Mouse (Mus musculus) embryonic facial prominence, embryonic 11.5 days (tissue): Measurements from ENCODE around the gene Tcp10b. TPM values are rescaled to one million over a fixed set of nuclear protein-coding genes. Genes with fewer than 3 reads are reported as not detected.
"Not testable (repeated sequence)": the region's sequence is repeated elsewhere in the genome, so short reads cannot be mapped to it uniquely, and the experiment has no call there.

Source experiments
- ATAC-seq: fragments of 200-750 bp; cut with Nextera tagmentation; replicated peaks from 2 replicates; pipeline ENCODE4 v1.8.0; 2017; ENCODE audit warnings: low read depth; ENCODE audit not compliant: insufficient number of reproducible peaks, low FRiP score, low TSS enrichment
- DNase-seq: peaks from one replicate; pipeline ENCODE4 v3.0.0-alpha.2; 2015; ENCODE audit warnings: low spot score
- H3K27ac ChIP-seq: fragments of 300-500 bp; sonication (generic); replicated peaks from 2 replicates; pipeline ENCODE4 v1.5.1; 2014; ENCODE audit warnings: mild to moderate bottlenecking, low read depth, low read length, control low read depth
- H3K27me3 ChIP-seq: fragments of 300-500 bp; sonication (generic); 2 replicates; pipeline ENCODE4 v1.6.1; 2014; ENCODE audit warnings: mild to moderate bottlenecking, low read length, moderate library complexity, mixed read lengths; ENCODE audit not compliant: control insufficient read depth, insufficient read depth
- H3K36me3 ChIP-seq: fragments of 300-500 bp; sonication (generic); replicated peaks from 2 replicates; pipeline ENCODE4 v1.6.1; 2014; ENCODE audit warnings: low read depth, mild to moderate bottlenecking, low read length, moderate library complexity, mixed read lengths; ENCODE audit not compliant: control insufficient read depth, insufficient read depth
- H3K4me1 ChIP-seq: fragments of 300-500 bp; sonication (generic); 2 replicates; pipeline ENCODE4 v1.6.1; 2014; ENCODE audit warnings: low read length, mixed read lengths; ENCODE audit not compliant: control insufficient read depth, insufficient read depth
- H3K4me2 ChIP-seq: fragments of 300-500 bp; sonication (generic); 2 replicates; pipeline ENCODE4 v1.6.1; 2014; ENCODE audit warnings: low read depth, mild to moderate bottlenecking, control low read depth, low read length, moderate library complexity
- H3K4me3 ChIP-seq: fragments of 300-500 bp; sonication (generic); 2 replicates; pipeline ENCODE4 v1.5.1; 2014; ENCODE audit warnings: low read depth, low read length, control low read depth
- H3K9ac ChIP-seq: fragments of 300-500 bp; sonication (generic); replicated peaks from 2 replicates; pipeline ENCODE4 v1.6.1; 2014; ENCODE audit warnings: mild to moderate bottlenecking, control low read depth, low read length
- H3K9me3 ChIP-seq: fragments of 300-500 bp; sonication (generic); replicated peaks from 2 replicates; pipeline ENCODE4 v1.6.1; 2016; ENCODE audit warnings: mild to moderate bottlenecking, low read length, inconsistent platforms, mixed read lengths; ENCODE audit not compliant: control insufficient read depth
- WGBS: fragments of 180-500 bp; shearing (Covaris S2); extraction: QIAGEN DNeasy Blood & Tissue Kit; methylation state at CpG from one replicate; pipeline ENCODE4 v1.1.7; 2014; 5-methylcytosine and 5-hydroxymethylcytosine counted together
- polyA plus RNA-seq: library from polyadenylated mRNA; unstranded; fragments of >200 nt; fragmentation: Nextera tagmentation; extraction: Ambion mirVana; gene quantifications from 2 replicates; pipeline ENCODE4 v1.2.1, GENCODE M21; 2014

The Tcp10b gene
- not detected in 2 replicates for polyA plus RNA-seq

GRCm38 (mm10) chr17:13060804-13061203, at the start of gene Tcp10b:
Gene Tcp10b, plus strand, starts transcription at chr17:13061104.
- not testable (repeated sequence) for DNase-seq, ATAC-seq
- WGBS, result 88% methylated on average over 3 of the region's 4 CpGs

GRCm38 (mm10) chr17:13013316-13013715, 47.6 kb upstream of the Tcp10b start:
- no peaks in the 10 kb centered on the region; the same call in 1 of the 2 replicates for H3K36me3 ChIP-seq
- no peaks in the 10 kb centered on the region for H3K9me3 ChIP-seq
- no peak overlapping the region for H3K4me2 ChIP-seq
- no peak for DNase-seq
- H3K9ac ChIP-seq, result no peak overlapping the region
- WGBS, result 77% methylated on average over 3 of the region's 3 CpGs
- no peak overlapping the region for H3K27ac ChIP-seq
- ATAC-seq, result no peak
- H3K4me1 ChIP-seq, result no peaks in the 10 kb centered on the region
- H3K4me3 ChIP-seq, result no peak overlapping the region
- no peaks in the 10 kb centered on the region for H3K27me3 ChIP-seq

More at GRCm38 (mm10) chr17:13060804-13061203, at the start of gene Tcp10b:
- not testable (repeated sequence) for H3K4me1 ChIP-seq, H3K36me3 ChIP-seq, H3K4me2 ChIP-seq, H3K9ac ChIP-seq, H3K4me3 ChIP-seq, H3K27ac ChIP-seq, H3K9me3 ChIP-seq, H3K27me3 ChIP-seq

GRCm38 (mm10) chr17:13036627-13037192, 24.2 kb upstream of the Tcp10b start:
- H3K9me3 ChIP-seq, H3K36me3 ChIP-seq, H3K4me2 ChIP-seq, ATAC-seq, H3K4me3 ChIP-seq, H3K27ac ChIP-seq, H3K4me1 ChIP-seq, H3K27me3 ChIP-seq, H3K9ac ChIP-seq, DNase-seq: not testable (repeated sequence)
- 100% methylated on average over 3 of the region's 12 CpGs for WGBS

GRCm38 (mm10) chr17:13043846-13044673, 16.8 kb upstream of the Tcp10b start:
- DNase-seq (peak; percentile 66), ATAC-seq (peak; percentile 80)
- not testable (repeated sequence) for H3K9ac ChIP-seq, H3K27me3 ChIP-seq, H3K27ac ChIP-seq, H3K4me2 ChIP-seq, H3K4me1 ChIP-seq, H3K36me3 ChIP-seq, H3K4me3 ChIP-seq, H3K9me3 ChIP-seq
- WGBS, result 13% methylated on average over 4 of the region's 4 CpGs

GRCm38 (mm10) chr17:13052124-13052813, 8.6 kb upstream of the Tcp10b start, which contains the start of gene Gpr31b:
Gene Gpr31b, minus strand, starts transcription at chr17:13052296.
- H3K9ac ChIP-seq, H3K4me3 ChIP-seq, H3K4me2 ChIP-seq, H3K4me1 ChIP-seq, H3K9me3 ChIP-seq, ATAC-seq, H3K27ac ChIP-seq, H3K27me3 ChIP-seq, DNase-seq, H3K36me3 ChIP-seq: not testable (repeated sequence)
- WGBS, result no CpG with 5 or more reads among the region's 8 CpGs

- H3K27me3 ChIP-seq, H3K9ac ChIP-seq, H3K36me3 ChIP-seq, H3K27ac ChIP-seq, H3K4me1 ChIP-seq, H3K4me2 ChIP-seq, DNase-seq, H3K9me3 ChIP-seq, H3K4me3 ChIP-seq, ATAC-seq: not testable (repeated sequence)
- 96% methylated on average over 2 of the region's 7 CpGs for WGBS
These were observed 2.0 kb downstream of the Tcp10b start for GRCm38 (mm10) chr17:13062882-13063281.

GRCm38 (mm10) chr17:13067864-13068385, 7.0 kb downstream of the Tcp10b start:
- 20% methylated on average over 1 of the region's 4 CpGs for WGBS
- not testable (repeated sequence) for ATAC-seq, H3K4me3 ChIP-seq, H3K27me3 ChIP-seq, H3K4me1 ChIP-seq, H3K27ac ChIP-seq, H3K9ac ChIP-seq, H3K9me3 ChIP-seq, H3K36me3 ChIP-seq, DNase-seq, H3K4me2 ChIP-seq
